Mouse (Mus musculus): ENCODE results near the gene Cfap61. TPM values are rescaled to one million over a fixed set of nuclear protein-coding genes. Genes with fewer than 3 reads are reported as not detected.

The Cfap61 gene
- total and polyA plus RNA-seq, 3 experiments, result 0.13 TPM; not detected in 2

GRCm38 (mm10) chr2:146220591-146221075 is 286.0 kb downstream of the Cfap61 start:
- Histone ChIP-seq H3K27me3 (ENCODE audit: control insufficient read depth in 1 of 2, insufficient read depth in 2 of 2, low read length in 2 of 2) (no peaks in the 10 kb centered on the region), H3K4me3 (ENCODE audit: control insufficient read depth in 1 of 2, insufficient read depth in 1 of 2, low read depth in 2 of 2, low read length in 2 of 2) (no peak overlapping the region), H3K36me3 (ENCODE audit: control insufficient read depth in 1 of 2, insufficient read depth in 2 of 2, low read length in 2 of 2) (peaks cover 0 to 2% of the 10 kb centered on the region in 2 experiments; a peak in 1 of 4 replicates), H3K79me2 (ENCODE audit: control insufficient read depth, insufficient read depth, low read length, poor library complexity) (no peaks in the 10 kb centered on the region), H3K9me3 (replicated peaks; ENCODE audit: insufficient read depth, low read length) (no peaks in the 10 kb centered on the region), H3K4me1 (ENCODE audit: control insufficient read depth in 1 of 2, insufficient read depth in 2 of 2, low read length in 2 of 2) (peaks cover 0 to 3% of the 10 kb centered on the region in 2 experiments; a peak in 3 of 4 replicates), H3K9ac (ENCODE audit: control insufficient read depth, low read depth, low read length, poor library complexity, severe bottlenecking) (no peak overlapping the region), H3K27ac (ENCODE audit: control insufficient read depth, low read depth, low read length) (no peak overlapping the region)
- no peak for DNase-seq (ENCODE audit: low read depth, low spot score)
- TF ChIP-seq KAT2A (conservative IDR thresholded peaks at IDR 0.05; ENCODE audit: low read depth, low read length) (no peak), POLR2AphosphoS2 (IDR thresholded peaks at IDR 0.05; ENCODE audit: low read length) (no peak), MEF2A (IDR thresholded peaks at IDR 0.05; ENCODE audit: extremely low read depth, insufficient replicate concordance, low read depth, low read length, poor library complexity, severe bottlenecking) (no peak), ETS1 (IDR thresholded peaks at IDR 0.05; ENCODE audit: low read depth, low read length) (no peak), MAFK (IDR thresholded peaks at IDR 0.05; ENCODE audit: borderline replicate concordance, low read depth, low read length) (no peak)

- Histone ChIP-seq H3K4me1 (ENCODE audit: control insufficient read depth in 1 of 2, insufficient read depth in 2 of 2, low read length in 2 of 2) (peaks cover 0 to 3% of the 10 kb centered on the region in 2 experiments; a peak in 2 of 4 replicates), H3K79me2 (ENCODE audit: control insufficient read depth, insufficient read depth, low read length, poor library complexity) (no peaks in the 10 kb centered on the region), H3K36me3 (ENCODE audit: control insufficient read depth in 1 of 2, insufficient read depth in 2 of 2, low read length in 2 of 2) (peaks cover 0 to 2% of the 10 kb centered on the region in 2 experiments; a peak in 1 of 4 replicates), H3K9me3 (replicated peaks; ENCODE audit: insufficient read depth, low read length) (no peaks in the 10 kb centered on the region), H3K4me3 (ENCODE audit: control insufficient read depth in 1 of 2, insufficient read depth in 1 of 2, low read depth in 2 of 2, low read length in 2 of 2) (no peak within 1 kb of the TSS), H3K27me3 (ENCODE audit: control insufficient read depth in 1 of 2, insufficient read depth in 2 of 2, low read length in 2 of 2) (no peaks in the 10 kb centered on the region), H3K9ac (ENCODE audit: control insufficient read depth, low read depth, low read length, poor library complexity, severe bottlenecking) (no peak within 1 kb of the TSS), H3K27ac (ENCODE audit: control insufficient read depth, low read depth, low read length) (no peak within 1 kb of the TSS)
- no peak for DNase-seq (ENCODE audit: low read depth, low spot score)
- TF ChIP-seq SIN3A (IDR thresholded peaks at IDR 0.05; ENCODE audit: low read length), result no peak
- TF ChIP-seq ETS1 (IDR thresholded peaks at IDR 0.05; ENCODE audit: low read depth, low read length), result no peak
- TF ChIP-seq GATA1 (IDR thresholded peaks at IDR 0.05; ENCODE audit: low read depth, low read length), result no peak
- no peak for TF ChIP-seq ZC3H11A (IDR thresholded peaks at IDR 0.05; ENCODE audit: low read depth, low read length)
Measured at GRCm38 (mm10) chr2:146221076-146221928, 286.7 kb downstream of the Cfap61 start, which contains the start of gene Insm1. Insm1 (plus strand) TSS chr2:146221921.

- H3K4me3 ChIP-seq (ENCODE audit: control insufficient read depth in 1 of 2, insufficient read depth in 1 of 2, low read depth in 2 of 2, low read length in 2 of 2), result no peak overlapping the region
- H3K9me3 ChIP-seq (replicated peaks; ENCODE audit: insufficient read depth, low read length), result no peaks in the 10 kb centered on the region
Measured at GRCm38 (mm10) chr2:146221929-146222278, 287.3 kb downstream of the Cfap61 start.

More at GRCm38 (mm10) chr2:146221929-146222278, 287.3 kb downstream of the Cfap61 start:
- DNase-seq (ENCODE audit: low read depth, low spot score), result no peak
- no peak overlapping the region for H3K9ac ChIP-seq (ENCODE audit: control insufficient read depth, low read depth, low read length, poor library complexity, severe bottlenecking)
- H3K27me3 ChIP-seq (ENCODE audit: control insufficient read depth in 1 of 2, insufficient read depth in 2 of 2, low read length in 2 of 2), result no peaks in the 10 kb centered on the region
- no peaks in the 10 kb centered on the region for H3K36me3 ChIP-seq (ENCODE audit: control insufficient read depth in 1 of 2, insufficient read depth in 2 of 2, low read length in 2 of 2)
- H3K4me1 ChIP-seq (ENCODE audit: control insufficient read depth in 1 of 2, insufficient read depth in 2 of 2, low read length in 2 of 2), result no peaks in the 10 kb centered on the region
- no peak for TF ChIP-seq E2F4 (IDR thresholded peaks at IDR 0.05; ENCODE audit: borderline replicate concordance, low read depth, low read length)
- TF ChIP-seq MEF2A (IDR thresholded peaks at IDR 0.05; ENCODE audit: extremely low read depth, insufficient replicate concordance, low read depth, low read length, poor library complexity, severe bottlenecking), result no peak
- TF ChIP-seq CHD1 (IDR thresholded peaks at IDR 0.05; ENCODE audit: low read depth, low read length), result no peak
- no peak for TF ChIP-seq MYC (IDR thresholded peaks at IDR 0.05; ENCODE audit: low read depth, low read length)
- TF ChIP-seq CHD2 (IDR thresholded peaks at IDR 0.05; ENCODE audit: low read length), result no peak
- TF ChIP-seq RCOR1 (IDR thresholded peaks at IDR 0.05; ENCODE audit: low read depth, low read length), result no peak
- no peak for TF ChIP-seq ZC3H11A (IDR thresholded peaks at IDR 0.05; ENCODE audit: low read depth, low read length)
- no peak for TF ChIP-seq USF1 (IDR thresholded peaks at IDR 0.05; ENCODE audit: low read depth, low read length)
- TF ChIP-seq TCF12 (IDR thresholded peaks at IDR 0.05; ENCODE audit: low read depth, low read length), result no peak
- TF ChIP-seq MAZ (IDR thresholded peaks at IDR 0.05; ENCODE audit: low read depth, low read length), result no peak
- no peak for TF ChIP-seq ZNF384 (IDR thresholded peaks at IDR 0.05; ENCODE audit: low read depth, low read length)
- TF ChIP-seq MAX (IDR thresholded peaks at IDR 0.05; ENCODE audit: low read length), result no peak
- TF ChIP-seq MXI1 (IDR thresholded peaks at IDR 0.05; ENCODE audit: low read depth, low read length), result no peak
- no peak for TF ChIP-seq TAL1 (IDR thresholded peaks at IDR 0.05; ENCODE audit: low read length)
- H3K27ac ChIP-seq (ENCODE audit: control insufficient read depth, low read depth, low read length), result no peak overlapping the region
- no peaks in the 10 kb centered on the region for H3K79me2 ChIP-seq (ENCODE audit: control insufficient read depth, insufficient read depth, low read length, poor library complexity)

Data from MEL (cell line).